Mouse (Mus musculus) embryonic facial prominence, embryonic 10.5 days (tissue): ENCODE data around the gene Bcl6. TPM values are rescaled to one million over a fixed set of nuclear protein-coding genes. Genes with fewer than 3 reads are reported as not detected.

Experiments used
- DNase-seq: peaks from one replicate; pipeline ENCODE4 v3.0.0-alpha.2; 2017; ENCODE audit warnings: low spot score
- H3K27ac ChIP-seq: fragments of 300-500 bp; sonication (generic); replicated peaks from 2 replicates; pipeline ENCODE4 v1.5.1; 2016; ENCODE audit warnings: mild to moderate bottlenecking
- H3K27me3 ChIP-seq: fragments of 300-500 bp; sonication (generic); replicated peaks from 2 replicates; pipeline ENCODE4 v1.6.1; 2016; ENCODE audit warnings: low read depth, mild to moderate bottlenecking; ENCODE audit not compliant: poor library complexity, severe bottlenecking
- H3K36me3 ChIP-seq: fragments of 300-500 bp; sonication (generic); replicated peaks from 2 replicates; pipeline ENCODE4 v1.6.1; 2016; ENCODE audit warnings: mild to moderate bottlenecking, moderate library complexity
- H3K4me1 ChIP-seq: fragments of 300-500 bp; sonication (generic); 2 replicates; pipeline ENCODE4 v1.6.1; 2016
- H3K4me3 ChIP-seq: fragments of 300-500 bp; sonication (generic); 2 replicates; pipeline ENCODE4 v1.5.1; 2016; ENCODE audit warnings: mild to moderate bottlenecking, moderate library complexity
- H3K9me3 ChIP-seq: fragments of 300-500 bp; sonication (generic); 2 replicates; pipeline ENCODE4 v1.6.1; 2016; ENCODE audit warnings: mild to moderate bottlenecking
- WGBS: fragments of 180-500 bp; shearing (Covaris S2); methylation state at CpG from one replicate; pipeline ENCODE4 v1.1.7; 2016; 5-methylcytosine and 5-hydroxymethylcytosine counted together
- polyA plus RNA-seq: library from polyadenylated mRNA; unstranded; fragments of >200 nt; fragmentation: Nextera tagmentation; extraction: Ambion mirVana; gene quantifications from 2 replicates; pipeline ENCODE4 v1.2.1, GENCODE M21; 2016

Gene Bcl6
- 0.16 and 0.25 TPM in 2 replicates for polyA plus RNA-seq

GRCm38 (mm10) chr16:23988466-23989208, at the start of gene Bcl6, which contains the start of gene Gm37419:
Gene Bcl6, minus strand, starts transcription at chr16:23988852.
Gene Gm37419, plus strand, starts transcription at chr16:23988482.
- peak within 1 kb of the TSS; percentile 99 for H3K27ac ChIP-seq
- no peaks in the 10 kb centered on the region for H3K36me3 ChIP-seq
- H3K9me3 ChIP-seq: no peaks in the 10 kb centered on the region
- peak within 1 kb of the TSS; percentile 85 for H3K4me3 ChIP-seq
- H3K27me3 ChIP-seq: peaks cover 50% of the 10 kb centered on the region
- under 1% methylated on average over 68 of the region's 68 CpGs for WGBS
- peaks cover 54% of the 10 kb centered on the region for H3K4me1 ChIP-seq
- peak; percentile 88 for DNase-seq

GRCm38 (mm10) chr16:24036398-24036797, 47.7 kb upstream of the Bcl6 start:
- Histone ChIP-seq H3K27ac (no peak overlapping the region), H3K27me3 (no peaks in the 10 kb centered on the region), H3K4me1 (no peaks in the 10 kb centered on the region), H3K4me3 (no peak overlapping the region), H3K36me3 (no peaks in the 10 kb centered on the region), H3K9me3 (no peaks in the 10 kb centered on the region)
- no peak for DNase-seq
- WGBS: 84% methylated on average over 3 of the region's 3 CpGs

GRCm38 (mm10) chr16:24035767-24036166, 47.1 kb upstream of the Bcl6 start:
- no peak for DNase-seq
- Histone ChIP-seq H3K36me3 (no peaks in the 10 kb centered on the region), H3K4me1 (no peaks in the 10 kb centered on the region), H3K27me3 (no peaks in the 10 kb centered on the region), H3K9me3 (no peaks in the 10 kb centered on the region), H3K27ac (no peak overlapping the region), H3K4me3 (no peak overlapping the region)

GRCm38 (mm10) chr16:24034450-24034849, 45.8 kb upstream of the Bcl6 start:
- H3K36me3 ChIP-seq: no peaks in the 10 kb centered on the region
- 64% methylated on average over 2 of the region's 2 CpGs for WGBS
- no peak for DNase-seq

GRCm38 (mm10) chr16:24033259-24033658, 44.6 kb upstream of the Bcl6 start:
- Histone ChIP-seq H3K4me3 (no peak overlapping the region), H3K4me1 (no peaks in the 10 kb centered on the region), H3K9me3 (no peaks in the 10 kb centered on the region), H3K27ac (no peak overlapping the region), H3K36me3 (no peaks in the 10 kb centered on the region), H3K27me3 (no peaks in the 10 kb centered on the region)
- no peak for DNase-seq
- 90% methylated on average over 5 of the region's 5 CpGs for WGBS

More at GRCm38 (mm10) chr16:24034450-24034849, 45.8 kb upstream of the Bcl6 start:
- Histone ChIP-seq H3K27ac (no peak overlapping the region), H3K9me3 (no peaks in the 10 kb centered on the region), H3K27me3 (no peaks in the 10 kb centered on the region), H3K4me3 (no peak overlapping the region), H3K4me1 (no peaks in the 10 kb centered on the region)

GRCm38 (mm10) chr16:24029965-24030672, 41.5 kb upstream of the Bcl6 start:
- WGBS: 79% methylated on average over 2 of the region's 2 CpGs
- no peak for DNase-seq
- H3K4me1 ChIP-seq: no peaks in the 10 kb centered on the region
- no peaks in the 10 kb centered on the region for H3K9me3 ChIP-seq
- no peak overlapping the region for H3K27ac ChIP-seq
- H3K27me3 ChIP-seq: no peaks in the 10 kb centered on the region
- H3K36me3 ChIP-seq: no peaks in the 10 kb centered on the region
- no peak overlapping the region for H3K4me3 ChIP-seq

- Histone ChIP-seq H3K27me3 (no peaks in the 10 kb centered on the region), H3K4me3 (no peak overlapping the region), H3K36me3 (no peaks in the 10 kb centered on the region), H3K27ac (no peak overlapping the region), H3K9me3 (no peaks in the 10 kb centered on the region), H3K4me1 (no peaks in the 10 kb centered on the region)
- DNase-seq: no peak
- WGBS: 76% methylated on average over 7 of the region's 7 CpGs
Measured at GRCm38 (mm10) chr16:24025442-24025841, 36.8 kb upstream of the Bcl6 start.

- WGBS: 86% methylated on average over 4 of the region's 4 CpGs
- no peaks in the 10 kb centered on the region for H3K4me1 ChIP-seq
Measured at GRCm38 (mm10) chr16:24022605-24023004, 34.0 kb upstream of the Bcl6 start.

GRCm38 (mm10) chr16:24021722-24022121, 33.1 kb upstream of the Bcl6 start:
- DNase-seq: no peak
- H3K36me3 ChIP-seq: no peaks in the 10 kb centered on the region
- H3K9me3 ChIP-seq: no peaks in the 10 kb centered on the region
- H3K27me3 ChIP-seq: no peaks in the 10 kb centered on the region
- no peaks in the 10 kb centered on the region for H3K4me1 ChIP-seq
- 69% methylated on average over 1 of the region's 1 CpGs for WGBS
- no peak overlapping the region for H3K4me3 ChIP-seq
- H3K27ac ChIP-seq: no peak overlapping the region

More at GRCm38 (mm10) chr16:24022605-24023004, 34.0 kb upstream of the Bcl6 start:
- H3K27me3 ChIP-seq: no peaks in the 10 kb centered on the region
- H3K4me3 ChIP-seq: no peak overlapping the region
- H3K9me3 ChIP-seq: no peaks in the 10 kb centered on the region
- no peaks in the 10 kb centered on the region for H3K36me3 ChIP-seq
- no peak overlapping the region for H3K27ac ChIP-seq
- no peak for DNase-seq

- WGBS: 76% methylated on average over 5 of the region's 5 CpGs
- no peaks in the 10 kb centered on the region for H3K27me3 ChIP-seq
- H3K36me3 ChIP-seq: no peaks in the 10 kb centered on the region
- no peak overlapping the region for H3K4me3 ChIP-seq
- H3K9me3 ChIP-seq: no peaks in the 10 kb centered on the region
- DNase-seq: no peak
- no peak overlapping the region for H3K27ac ChIP-seq
- no peaks in the 10 kb centered on the region for H3K4me1 ChIP-seq
Measured at GRCm38 (mm10) chr16:24016742-24017141, 28.1 kb upstream of the Bcl6 start.

GRCm38 (mm10) chr16:24016273-24016672, 27.6 kb upstream of the Bcl6 start:
- H3K27ac ChIP-seq: no peak overlapping the region
- no peaks in the 10 kb centered on the region for H3K36me3 ChIP-seq
- H3K4me3 ChIP-seq: no peak overlapping the region
- no peaks in the 10 kb centered on the region for H3K9me3 ChIP-seq
- H3K27me3 ChIP-seq: no peaks in the 10 kb centered on the region
- WGBS: 63% methylated on average over 6 of the region's 6 CpGs
- no peak for DNase-seq
- H3K4me1 ChIP-seq: no peaks in the 10 kb centered on the region

- Histone ChIP-seq H3K4me1 (no peaks in the 10 kb centered on the region), H3K27ac (no peak overlapping the region), H3K4me3 (no peak overlapping the region), H3K36me3 (no peaks in the 10 kb centered on the region), H3K27me3 (no peaks in the 10 kb centered on the region), H3K9me3 (no peaks in the 10 kb centered on the region)
- WGBS: 73% methylated on average over 3 of the region's 3 CpGs
- no peak for DNase-seq
Measured at GRCm38 (mm10) chr16:24014378-24014777, 25.7 kb upstream of the Bcl6 start.

- Histone ChIP-seq H3K27ac (no peak overlapping the region), H3K36me3 (no peaks in the 10 kb centered on the region), H3K4me1 (no peaks in the 10 kb centered on the region), H3K9me3 (no peaks in the 10 kb centered on the region), H3K27me3 (no peaks in the 10 kb centered on the region), H3K4me3 (no peak overlapping the region)
- WGBS: 60% methylated on average over 3 of the region's 3 CpGs
- no peak for DNase-seq
Measured at GRCm38 (mm10) chr16:24012066-24012465, 23.4 kb upstream of the Bcl6 start.
